Mouse (Mus musculus) small intestine, adult 2 months (tissue): ENCODE data around the gene Cmtm2b.

Experiments used
- CTCF ChIP-seq: fragments of 200-500 bp; IDR thresholded peaks from 2 replicates; pipeline ENCODE4 v1.5.1; 2012; ENCODE audit warnings: low read depth, mild to moderate bottlenecking, control low read depth, inconsistent platforms, low read length, moderate library complexity, mixed read lengths; ENCODE audit not compliant: insufficient replicate concordance, insufficient read length; ENCODE audit errors: extremely low read depth
- POLR2A ChIP-seq: fragments of 200-500 bp; IDR thresholded peaks from 2 replicates; pipeline ENCODE4 v1.6.1; 2012; ENCODE audit warnings: low read depth, mild to moderate bottlenecking, control low read depth, inconsistent platforms, low read length, moderate library complexity

- TF ChIP-seq POLR2A = no peak
- no peak for TF ChIP-seq CTCF
Observed at GRCm38 (mm10) chr8:104346706-104347105, 24.7 kb downstream of the Cmtm2b start.
